8 mouse cellular contexts compared by ENCODE assay signal in the genomic region with DNA sequence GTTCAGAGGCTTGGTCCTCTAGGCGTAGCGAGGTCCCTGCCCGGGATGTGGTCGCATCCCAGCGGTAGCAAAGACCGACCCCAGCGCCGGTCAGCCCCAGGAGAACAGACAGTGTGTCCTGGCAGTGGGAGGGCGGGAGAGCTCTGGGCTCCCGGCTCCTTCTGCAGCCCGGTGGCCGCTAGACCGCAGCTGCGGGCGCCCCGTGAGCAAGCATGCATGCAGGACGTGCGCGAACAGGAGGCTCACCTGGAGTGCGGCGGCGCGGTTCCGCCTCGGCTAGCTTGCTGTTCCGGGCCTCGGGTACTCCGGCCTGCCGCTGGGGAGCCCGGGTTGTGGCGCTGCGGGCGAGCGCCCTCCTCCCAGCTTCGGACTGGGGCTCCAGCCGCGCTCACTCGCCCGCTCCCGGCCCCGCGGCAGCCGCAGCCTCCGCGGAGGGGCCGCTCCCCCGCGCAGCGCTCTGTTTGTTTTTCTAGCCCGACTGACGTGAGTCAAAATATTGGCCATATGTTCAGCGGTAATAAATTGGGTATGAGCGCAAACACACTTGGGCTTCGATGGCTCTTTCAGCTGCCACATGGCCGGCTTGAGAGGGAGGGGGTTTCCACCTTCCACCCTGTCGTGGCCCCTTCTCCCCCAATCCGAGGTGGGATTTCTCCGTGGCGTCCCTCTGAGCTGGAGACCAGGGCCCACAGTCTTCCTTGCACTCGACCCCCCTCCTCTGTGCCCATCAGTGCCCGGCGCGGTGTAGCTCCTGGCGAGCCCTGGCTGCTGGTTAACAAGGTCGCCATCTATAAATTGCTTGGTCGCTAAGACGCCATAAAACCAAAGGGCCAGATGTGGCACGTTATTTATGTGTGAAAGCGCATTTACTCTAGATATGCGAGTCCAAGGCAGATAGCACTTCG. TPM values are rescaled to one million over a fixed set of nuclear protein-coding genes. Genes with fewer than 3 reads are reported as not detected.
A peak's percentile ranks its signal among the peaks of the same experiment; 100 is the strongest.
DNase-seq lines count a peak whose midpoint lies in the region; ATAC-seq and TF ChIP-seq lines count a peak whose summit lies in the region.

No protein-coding gene starts in this region.

- no peak overlapping the region for H3K27ac ChIP-seq in left cerebral cortex, adult 2 months
- no peak overlapping the region for H3K27ac ChIP-seq in embryonic facial prominence, embryonic 13.5 days

- under 1% methylated on average over 71 of the region's 71 CpGs for WGBS in embryonic facial prominence, embryonic 13.5 days

- peak overlapping the region; percentile 76 for H3K4me2 ChIP-seq in embryonic facial prominence, embryonic 13.5 days

- TF ChIP-seq CTCF in left cerebral cortex, adult 2 months (IDR thresholded peaks at IDR 0.05) = no peak

- H3K27me3 ChIP-seq in embryonic facial prominence, embryonic 13.5 days = peaks cover 95% of the 10 kb centered on the region

- ATAC-seq in embryonic facial prominence, embryonic 13.5 days (ENCODE audit: insufficient number of reproducible peaks, insufficient read depth, low FRiP score, low TSS enrichment, low read depth) = no peak

- H3K9ac ChIP-seq in embryonic facial prominence, embryonic 13.5 days = peak overlapping the region; percentile 40

- intact Hi-C loops in left cerebral cortex, adult 2 months (cut with DNase I) = loop anchor here (5.0 kb wide), 1 partner anchor 108 kb away; a partner anchor contains a TSS
- intact Hi-C loops in left cerebral cortex, postnatal 36 days (cut with DNase I) = loop anchor here (5.0 kb wide), 2 partner anchors 363 to 842 kb away; no protein-coding TSS in a partner anchor

- no peaks in the 10 kb centered on the region for H3K36me3 ChIP-seq in embryonic facial prominence, embryonic 13.5 days

- H3K4me3 ChIP-seq in left cerebral cortex, adult 2 months = peak overlapping the region; percentile 29
- H3K4me3 ChIP-seq in embryonic facial prominence, embryonic 13.5 days = peak overlapping the region; percentile 43

- no peaks in the 10 kb centered on the region for H3K9me3 ChIP-seq in embryonic facial prominence, embryonic 13.5 days

- peaks cover 22% of the 10 kb centered on the region for H3K4me1 ChIP-seq in embryonic facial prominence, embryonic 13.5 days

- DNase-seq in left cerebral cortex, adult 2 months (ENCODE audit: extremely low spot score in 1 of 2, low spot score in 2 of 2) = no peak
- no peak for DNase-seq in left cerebral cortex, postnatal 36 days (ENCODE audit: low spot score in 2 of 2)
- DNase-seq in kidney, postnatal 4 days = peak; percentile 43 to 62
- DNase-seq in retina, embryonic 14.5 days (ENCODE audit: low spot score) = peak; percentile 28
- DNase-seq in right cerebral cortex, adult 2 months (ENCODE audit: low spot score in 2 of 2) = no peak
- DNase-seq in right cerebral cortex, postnatal 4 days = no peak
- no peak for DNase-seq in cerebellum, adult 11 months

RNA-seq across cellular contexts. Expression of a gene that starts 0.9 kb away (rescaled TPM):
- 1 to 10 TPM; 4.1 to 4.5 TPM for total RNA-seq in left cerebral cortex, adult 2 months (2021)
- total RNA-seq in left cerebral cortex, postnatal 36 days (2021) = 1 to 10 TPM; 5.3 to 9.6 TPM
- polyA plus RNA-seq in embryonic facial prominence, embryonic 13.5 days (2015; fragmentation: Nextera tagmentation; extraction: Ambion mirVana) = not detected in 2 replicates

Comparison
In these comparisons a context has a peak if more than half of its experiments do, and no peak if none do; other contexts are left out.
1. DNase-seq: peak in kidney, postnatal 4 days (2 of 2) and retina, embryonic 14.5 days (single experiment); none in left cerebral cortex, adult 2 months (0 of 2), left cerebral cortex, postnatal 36 days (0 of 2), right cerebral cortex, adult 2 months (0 of 2), right cerebral cortex, postnatal 4 days (single experiment) and cerebellum, adult 11 months (single experiment).